ENCODE assay signal across 8 mouse cellular contexts in genomic region chr17:83526091-83526561, GRCm38 (mm10). TPM values are rescaled to one million over a fixed set of nuclear protein-coding genes. Genes with fewer than 3 reads are reported as not detected.
DNase-seq lines count a peak whose midpoint lies in the region; ATAC-seq lines count a peak whose summit lies in the region.

No protein-coding gene starts in this region.

- no peak overlapping the region for H3K4me3 ChIP-seq in heart, embryonic 12.5 days
- H3K4me3 ChIP-seq in hindbrain, embryonic 11.5 days (ENCODE audit: low read depth, low read length), result no peak overlapping the region
- no peak overlapping the region for H3K4me3 ChIP-seq in midbrain, embryonic 12.5 days

- H3K36me3 ChIP-seq in heart, embryonic 12.5 days, result no peaks in the 10 kb centered on the region
- no peaks in the 10 kb centered on the region for H3K36me3 ChIP-seq in hindbrain, embryonic 11.5 days (ENCODE audit: control insufficient read depth, insufficient read depth, low read length)
- H3K36me3 ChIP-seq in midbrain, embryonic 12.5 days, result no peaks in the 10 kb centered on the region

- peak overlapping the region; percentile 80 for H3K27ac ChIP-seq in heart, embryonic 12.5 days (ENCODE audit: poor library complexity, severe bottlenecking)
- no peak overlapping the region; the same call in 1 of the 2 replicates for H3K27ac ChIP-seq in hindbrain, embryonic 11.5 days (ENCODE audit: low read depth, low read length)
- peak overlapping the region; percentile 54; the same call in 1 of the 2 replicates for H3K27ac ChIP-seq in midbrain, embryonic 12.5 days (replicated peaks)

- H3K27me3 ChIP-seq in heart, embryonic 12.5 days (replicated peaks), result no peaks in the 10 kb centered on the region
- H3K27me3 ChIP-seq in hindbrain, embryonic 11.5 days (ENCODE audit: control insufficient read depth, insufficient read depth, low read length), result no peaks in the 10 kb centered on the region
- peaks cover 17% of the 10 kb centered on the region for H3K27me3 ChIP-seq in midbrain, embryonic 12.5 days

- 0 out of 2 replicates have a peak overlapping the region, but pooled peaks have one; percentile 28 for H3K4me2 ChIP-seq in heart, embryonic 12.5 days
- H3K4me2 ChIP-seq in hindbrain, embryonic 11.5 days (replicated peaks; ENCODE audit: low read depth, low read length), result no peak overlapping the region
- H3K4me2 ChIP-seq in midbrain, embryonic 12.5 days (replicated peaks), result peak overlapping the region; percentile 25; the same call in 1 of the 2 replicates

- intact Hi-C loops in left cerebral cortex, postnatal 10 days (cut with DNase I), result no loop called here

- peak; percentile 31 for ATAC-seq in heart, embryonic 12.5 days (ENCODE audit: insufficient number of reproducible peaks, low FRiP score)
- ATAC-seq in hindbrain, embryonic 11.5 days (ENCODE audit: low FRiP score), result peak; percentile 14; the same call in 1 of the 2 replicates
- peak; percentile 24; the same call in 1 of the 2 replicates for ATAC-seq in midbrain, embryonic 12.5 days (ENCODE audit: low FRiP score, low read depth)

- H3K4me1 ChIP-seq in heart, embryonic 12.5 days (replicated peaks), result peaks cover 38% of the 10 kb centered on the region
- H3K4me1 ChIP-seq in hindbrain, embryonic 11.5 days (replicated peaks; ENCODE audit: control insufficient read depth, insufficient read depth, low read length), result peaks cover 16% of the 10 kb centered on the region
- H3K4me1 ChIP-seq in midbrain, embryonic 12.5 days, result peaks cover 33% of the 10 kb centered on the region

- no peak for DNase-seq in heart, adult 11 months
- peak; percentile 56 for DNase-seq in ES-CJ7 (ENCODE audit: low read depth, low spot score)
- peak; percentile 41 for DNase-seq in hindbrain, embryonic 11.5 days (ENCODE audit: low spot score)
- no peak for DNase-seq in c-Kit-positive CD71-positive TER-119-positive erythroid progenitor cells, embryonic 14.5 days (ENCODE audit: low spot score)
- DNase-seq in left cerebral cortex, postnatal 10 days (ENCODE audit: extremely low spot score in 1 of 2, low spot score in 2 of 2), result no peak
- DNase-seq in right cerebral cortex, adult 18-20 months, result no peak

- H3K9ac ChIP-seq in heart, embryonic 12.5 days, result peak overlapping the region; percentile 46; the same call in 1 of the 2 replicates
- H3K9ac ChIP-seq in hindbrain, embryonic 11.5 days (ENCODE audit: low read depth, low read length), result no peak overlapping the region
- H3K9ac ChIP-seq in midbrain, embryonic 12.5 days (replicated peaks), result no peak overlapping the region

- H3K9me3 ChIP-seq in heart, embryonic 12.5 days (replicated peaks), result no peaks in the 10 kb centered on the region
- no peaks in the 10 kb centered on the region for H3K9me3 ChIP-seq in hindbrain, embryonic 11.5 days (ENCODE audit: control insufficient read depth, low read length)
- no peaks in the 10 kb centered on the region for H3K9me3 ChIP-seq in midbrain, embryonic 12.5 days

- 14% methylated on average over 5 of the region's 5 CpGs for WGBS in heart, embryonic 12.5 days
- 9% methylated on average over 5 of the region's 5 CpGs for WGBS in hindbrain, embryonic 11.5 days
- WGBS in midbrain, embryonic 12.5 days, result 3% methylated on average over 5 of the region's 5 CpGs

RNA-seq across cellular contexts. Expression of gene Cox7a2l, which starts 9.0 kb away (rescaled TPM):
- polyA plus RNA-seq in heart, embryonic 12.5 days (2016; fragmentation: Nextera tagmentation; extraction: Ambion mirVana), result 188 and 192 TPM in 2 replicates
- 165 and 179 TPM in 2 replicates for polyA plus RNA-seq in hindbrain, embryonic 11.5 days (2014; fragmentation: Nextera tagmentation; extraction: Ambion mirVana)
- 150 TPM in 2 replicates for polyA plus RNA-seq in midbrain, embryonic 12.5 days (2016; fragmentation: Nextera tagmentation; extraction: Ambion mirVana)
- total RNA-seq in left cerebral cortex, postnatal 10 days (2021), result 100 to 1,000 TPM; 193 to 198 TPM

Comparison
In these comparisons a context has a peak if more than half of its experiments do, and no peak if none do; other contexts are left out.
1. DNase-seq: peak in ES-CJ7 (single experiment) and hindbrain, embryonic 11.5 days (single experiment); none in heart, adult 11 months (single experiment), c-Kit-positive CD71-positive TER-119-positive erythroid progenitor cells, embryonic 14.5 days (single experiment), left cerebral cortex, postnatal 10 days (0 of 2) and right cerebral cortex, adult 18-20 months (single experiment).
2. Peak in every context shown above with its lines, with median percentiles within 50 percentile points of each other: ATAC-seq.